Mouse (Mus musculus): ENCODE data around the gene Vsx2. TPM values are rescaled to one million over a fixed set of nuclear protein-coding genes. Genes with fewer than 3 reads are reported as not detected.
A peak's percentile ranks its signal among the peaks of the same experiment; 100 is the strongest.

The Vsx2 gene
- polyA plus RNA-seq, 1 experiment from 2014 or later = 5.4 TPM

- no peaks in the 10 kb centered on the region for H3K9me3 ChIP-seq
- WGBS = 39% methylated on average over 5 of the region's 5 CpGs
- ATAC-seq (ENCODE audit: low FRiP score) = no peak
- H3K9ac ChIP-seq = no peak overlapping the region
- no peak overlapping the region for H3K27ac ChIP-seq
- no peak overlapping the region for H3K4me2 ChIP-seq
- H3K27me3 ChIP-seq = peaks cover 57% of the 10 kb centered on the region
- peaks cover 6% of the 10 kb centered on the region for H3K4me1 ChIP-seq (replicated peaks)
- H3K4me3 ChIP-seq = no peak overlapping the region
- H3K36me3 ChIP-seq = no peaks in the 10 kb centered on the region
Observed at GRCm38 (mm10) chr12:84578440-84578770, 8.8 kb downstream of the Vsx2 start.

DNA sequence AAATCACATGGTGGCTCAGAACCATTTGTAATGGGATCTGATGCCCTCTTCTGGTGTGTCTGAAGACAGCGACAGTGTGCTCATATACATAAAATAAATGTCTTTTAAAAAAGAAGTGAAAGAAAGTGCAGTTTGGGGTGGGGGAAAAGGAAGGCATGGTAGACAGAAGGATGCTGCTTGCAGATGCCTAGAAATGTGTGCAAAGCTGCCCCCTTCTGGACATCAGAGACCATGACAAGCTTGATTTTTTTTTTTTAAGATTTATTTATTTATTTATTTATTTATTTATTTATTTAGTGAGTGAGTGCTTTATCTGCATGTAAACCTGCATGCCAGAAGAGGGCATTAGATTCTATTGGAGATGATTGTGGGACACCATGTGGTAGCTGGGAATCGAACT is 11.7 kb downstream of the Vsx2 start:
- Histone ChIP-seq H3K27ac (no peak overlapping the region), H3K4me3 (no peak overlapping the region), H3K9me3 (no peaks in the 10 kb centered on the region), H3K9ac (no peak overlapping the region), H3K4me2 (no peak overlapping the region), H3K27me3 (peaks cover 43% of the 10 kb centered on the region), H3K36me3 (no peaks in the 10 kb centered on the region), H3K4me1 (replicated peaks) (peaks cover 6% of the 10 kb centered on the region)
- no peak for ATAC-seq (ENCODE audit: low FRiP score)
- 95% methylated on average over 2 of the region's 2 CpGs for WGBS

DNA sequence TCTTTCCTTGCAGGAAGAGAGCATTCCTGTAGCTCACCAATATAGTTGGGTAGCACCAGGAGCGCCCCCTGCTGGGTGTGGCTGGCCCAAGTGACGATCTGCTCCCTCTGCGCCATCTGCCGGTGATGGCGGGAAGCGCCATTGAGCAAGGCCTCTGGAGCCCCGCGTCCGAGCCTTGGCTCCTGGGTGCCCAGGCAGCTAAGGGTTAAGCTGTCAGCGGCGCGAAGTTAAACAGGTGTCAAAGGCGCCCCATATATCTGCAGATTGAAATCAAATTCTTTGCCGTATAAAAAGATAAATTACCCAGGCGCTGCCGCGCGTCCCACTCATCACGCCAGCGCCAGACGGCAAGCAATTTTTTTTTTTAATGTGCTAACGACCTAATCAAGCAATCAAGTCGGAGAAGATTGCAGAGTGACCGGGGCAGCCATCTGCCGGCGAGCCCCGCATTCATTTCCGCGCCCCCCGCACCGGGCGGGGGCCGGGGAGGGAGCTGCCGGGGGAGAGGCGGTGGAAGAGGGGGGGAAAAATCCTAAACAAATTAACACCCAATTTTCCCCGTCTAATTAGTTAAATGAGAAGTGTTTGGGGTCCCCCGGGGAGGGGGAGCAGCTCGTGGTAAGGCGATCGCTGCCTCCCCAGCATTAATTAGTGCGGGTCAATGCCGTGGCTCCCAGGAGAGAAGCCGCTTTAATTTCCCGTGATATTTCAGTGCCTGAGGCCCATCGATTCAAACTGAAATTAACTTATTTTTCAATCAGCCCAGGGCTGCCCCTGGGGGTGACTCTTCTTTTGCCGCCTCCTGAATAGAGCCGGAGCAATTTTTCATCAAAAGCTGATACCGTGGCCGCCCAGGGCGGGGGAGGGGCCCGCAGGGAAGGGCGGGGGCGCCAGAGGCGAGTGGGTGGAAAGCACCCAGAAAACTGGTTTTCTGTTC is 20.5 kb downstream of the Vsx2 start:
- Histone ChIP-seq H3K9me3 (no peaks in the 10 kb centered on the region), H3K4me1 (replicated peaks) (peaks cover 17% of the 10 kb centered on the region), H3K36me3 (no peaks in the 10 kb centered on the region), H3K4me3 (peak overlapping the region; percentile 46), H3K27ac (peak overlapping the region; percentile 78), H3K4me2 (peak overlapping the region; percentile 75), H3K9ac (peak overlapping the region; percentile 73), H3K27me3 (peaks cover 31% of the 10 kb centered on the region)
- ATAC-seq (ENCODE audit: low FRiP score) = peak; percentile 68
- under 1% methylated on average over 53 of the region's 54 CpGs for WGBS

DNA sequence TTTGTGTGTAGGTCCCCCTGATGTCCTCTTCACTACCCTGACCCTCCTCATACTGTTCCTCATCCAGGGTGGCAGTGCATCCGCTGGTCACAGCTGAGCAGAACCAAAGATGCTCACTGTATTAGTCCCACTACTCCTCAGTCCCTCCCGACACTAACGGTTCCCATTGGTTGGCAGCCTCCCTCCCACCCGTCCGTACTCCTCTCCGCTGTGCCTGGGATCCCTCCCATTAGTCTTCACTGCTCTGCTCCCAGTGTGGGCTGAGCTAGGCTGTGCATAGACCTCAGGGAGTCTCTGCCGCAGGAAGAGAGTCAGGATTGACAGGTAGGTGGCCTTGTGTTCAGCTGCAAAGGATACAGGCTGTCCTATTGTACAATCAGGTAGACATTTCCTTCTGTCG is 28.8 kb downstream of the Vsx2 start:
- no peak overlapping the region for H3K9ac ChIP-seq
- no peak for ATAC-seq (ENCODE audit: low FRiP score)
- H3K4me2 ChIP-seq = no peak overlapping the region
- no peaks in the 10 kb centered on the region for H3K9me3 ChIP-seq
- H3K27me3 ChIP-seq = peaks cover 29% of the 10 kb centered on the region
- 20% methylated on average over 8 of the region's 8 CpGs for WGBS
- no peak overlapping the region for H3K27ac ChIP-seq
- H3K36me3 ChIP-seq = peaks cover 11% of the 10 kb centered on the region
- peaks cover 18% of the 10 kb centered on the region for H3K4me1 ChIP-seq (replicated peaks)
- no peak overlapping the region for H3K4me3 ChIP-seq

DNA sequence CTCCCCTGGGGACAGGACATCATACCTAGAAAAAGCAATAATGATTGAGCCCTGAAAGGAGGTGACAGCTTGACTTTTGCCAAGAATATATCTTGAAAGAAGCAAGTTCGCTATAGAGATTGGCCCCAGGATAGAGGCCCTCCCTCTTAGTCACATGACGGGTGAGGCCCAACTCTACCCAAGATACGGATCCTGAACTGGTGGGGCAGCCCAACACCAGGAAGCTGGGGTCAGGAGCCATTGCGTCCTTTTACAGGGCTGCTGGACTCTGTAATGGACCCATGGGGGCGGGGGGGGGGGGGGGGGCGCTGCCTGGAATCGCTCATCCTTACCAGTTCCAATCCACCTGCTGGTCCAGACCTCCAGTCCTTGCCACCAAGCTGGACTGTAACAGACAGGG is 34.4 kb downstream of the Vsx2 start:
- no peak overlapping the region for H3K27ac ChIP-seq
- ATAC-seq (ENCODE audit: low FRiP score) = no peak
- WGBS = 87% methylated on average over 6 of the region's 7 CpGs
- no peak overlapping the region for H3K4me2 ChIP-seq
- H3K4me3 ChIP-seq = no peak overlapping the region
- H3K9ac ChIP-seq = no peak overlapping the region
- peaks cover 41% of the 10 kb centered on the region for H3K36me3 ChIP-seq
- no peaks in the 10 kb centered on the region for H3K4me1 ChIP-seq (replicated peaks)
- H3K9me3 ChIP-seq = no peaks in the 10 kb centered on the region
- 0 out of 2 replicates have a peak, but pooled peaks cover 6% of the 10 kb centered on the region for H3K27me3 ChIP-seq

DNA sequence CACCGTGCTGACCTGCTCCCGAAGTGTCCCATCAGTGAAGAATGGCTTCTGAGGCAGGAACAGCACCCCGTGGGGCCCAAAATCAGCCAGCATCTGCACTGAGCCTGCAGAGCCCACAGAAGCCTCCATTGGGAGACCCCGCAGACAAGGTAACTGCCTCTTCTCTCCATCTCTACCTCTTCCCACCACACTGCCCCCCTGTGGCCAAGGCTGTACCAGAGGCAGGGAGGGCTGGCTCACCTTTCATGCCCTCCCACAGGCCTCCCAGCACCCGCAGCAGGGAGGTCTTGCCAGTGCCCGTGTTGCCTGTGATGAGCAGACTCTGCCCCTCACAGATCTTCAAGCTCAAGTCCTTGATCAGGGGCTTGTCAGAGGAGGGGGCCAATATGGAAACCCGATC is 36.3 kb downstream of the Vsx2 start:
- no peaks in the 10 kb centered on the region for H3K9me3 ChIP-seq
- 78% methylated on average over 7 of the region's 7 CpGs for WGBS
- no peak overlapping the region for H3K4me2 ChIP-seq
- H3K4me1 ChIP-seq (replicated peaks) = no peaks in the 10 kb centered on the region
- no peak overlapping the region for H3K4me3 ChIP-seq
- H3K9ac ChIP-seq = no peak overlapping the region
- no peak for ATAC-seq (ENCODE audit: low FRiP score)
- no peaks in the 10 kb centered on the region for H3K27me3 ChIP-seq
- no peak overlapping the region for H3K27ac ChIP-seq
- H3K36me3 ChIP-seq = peaks cover 43% of the 10 kb centered on the region

GRCm38 (mm10) chr12:84611718-84612117 is 42.2 kb downstream of the Vsx2 start:
- WGBS = 92% methylated on average over 10 of the region's 10 CpGs
- Histone ChIP-seq H3K4me2 (no peak overlapping the region), H3K27ac (no peak overlapping the region), H3K4me1 (replicated peaks) (peaks cover 2% of the 10 kb centered on the region; the same call in 1 of the 2 replicates), H3K4me3 (no peak overlapping the region), H3K27me3 (no peaks in the 10 kb centered on the region), H3K36me3 (peaks cover 23% of the 10 kb centered on the region), H3K9ac (no peak overlapping the region), H3K9me3 (no peaks in the 10 kb centered on the region)
- no peak for ATAC-seq (ENCODE audit: low FRiP score)

- 69% methylated on average over 8 of the region's 8 CpGs for WGBS
- H3K27ac ChIP-seq = no peak overlapping the region
- H3K4me1 ChIP-seq (replicated peaks) = peaks cover 2% of the 10 kb centered on the region; the same call in 1 of the 2 replicates
- no peak overlapping the region for H3K4me2 ChIP-seq
- no peak for ATAC-seq (ENCODE audit: low FRiP score)
- no peak overlapping the region for H3K9ac ChIP-seq
- H3K9me3 ChIP-seq = no peaks in the 10 kb centered on the region
- peaks cover 18% of the 10 kb centered on the region for H3K36me3 ChIP-seq
- H3K27me3 ChIP-seq = no peaks in the 10 kb centered on the region
- no peak overlapping the region for H3K4me3 ChIP-seq
Observed at GRCm38 (mm10) chr12:84612518-84612917, 43.0 kb downstream of the Vsx2 start.

DNA sequence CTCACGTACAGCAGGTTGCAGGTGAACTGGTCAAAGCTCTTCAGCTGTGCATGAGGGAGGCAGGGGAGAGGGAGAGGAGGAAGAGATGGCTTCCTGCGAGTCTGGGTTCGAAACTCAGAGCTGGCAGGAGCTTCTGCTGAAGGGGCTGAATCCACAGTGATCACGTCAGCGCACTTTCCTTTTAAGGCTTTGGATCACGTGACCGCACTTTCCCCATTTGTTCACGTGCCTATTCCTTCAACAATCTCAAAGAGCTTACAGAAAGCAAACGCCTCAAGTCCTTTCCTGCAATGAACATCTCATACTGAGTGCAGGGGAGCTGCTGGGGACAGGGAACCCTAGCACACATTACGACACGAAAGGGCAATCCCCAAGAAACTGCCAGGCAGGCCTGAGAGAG is 44.4 kb downstream of the Vsx2 start:
- no peak overlapping the region for H3K4me2 ChIP-seq
- peaks cover 9% of the 10 kb centered on the region for H3K36me3 ChIP-seq
- H3K4me3 ChIP-seq = no peak overlapping the region
- no peaks in the 10 kb centered on the region for H3K27me3 ChIP-seq
- 87% methylated on average over 11 of the region's 11 CpGs for WGBS
- no peak for ATAC-seq (ENCODE audit: low FRiP score)
- no peak overlapping the region for H3K9ac ChIP-seq
- H3K27ac ChIP-seq = no peak overlapping the region
- peaks cover 7% of the 10 kb centered on the region for H3K4me1 ChIP-seq (replicated peaks)
- no peaks in the 10 kb centered on the region for H3K9me3 ChIP-seq

DNA sequence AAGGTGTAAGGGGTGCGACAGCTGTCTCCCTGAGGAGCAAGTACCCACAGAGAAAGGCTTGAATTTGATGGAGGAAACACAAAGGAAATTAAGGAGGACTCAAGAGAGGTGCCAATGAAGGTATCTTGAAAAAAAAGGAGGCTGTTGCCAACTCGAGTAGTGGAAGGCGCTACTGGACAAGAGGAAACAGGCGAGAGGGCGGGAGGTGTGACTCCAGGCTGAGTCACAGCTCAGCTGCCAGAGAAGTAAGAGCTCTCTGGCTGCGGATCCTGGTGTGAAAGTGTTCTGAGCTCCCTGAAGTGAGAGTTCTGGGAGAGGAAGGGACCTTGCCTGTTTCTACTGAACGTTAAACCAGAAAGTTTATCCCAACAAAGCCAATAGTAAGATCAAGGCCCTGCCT is 45.0 kb downstream of the Vsx2 start:
- Histone ChIP-seq H3K9me3 (no peaks in the 10 kb centered on the region), H3K27ac (no peak overlapping the region), H3K4me3 (no peak overlapping the region), H3K36me3 (peaks cover 7% of the 10 kb centered on the region), H3K27me3 (no peaks in the 10 kb centered on the region), H3K9ac (no peak overlapping the region), H3K4me2 (no peak overlapping the region), H3K4me1 (replicated peaks) (peaks cover 7% of the 10 kb centered on the region)
- 82% methylated on average over 7 of the region's 7 CpGs for WGBS
- no peak for ATAC-seq (ENCODE audit: low FRiP score)

- WGBS = under 1% methylated on average over 34 of the region's 34 CpGs
- Histone ChIP-seq H3K4me1 (replicated peaks) (peaks cover 7% of the 10 kb centered on the region), H3K4me2 (peak within 1 kb of the TSS; percentile 63), H3K4me3 (peak within 1 kb of the TSS; percentile 66), H3K9me3 (no peaks in the 10 kb centered on the region), H3K27me3 (no peaks in the 10 kb centered on the region), H3K9ac (peak within 1 kb of the TSS; percentile 83), H3K36me3 (peaks cover 3% of the 10 kb centered on the region; the same call in 1 of the 2 replicates), H3K27ac (no peak within 1 kb of the TSS)
- ATAC-seq (ENCODE audit: low FRiP score) = peak; percentile 96
Observed at GRCm38 (mm10) chr12:84616977-84617630, 47.5 kb downstream of the Vsx2 start, which contains the start of gene Abcd4. Gene Abcd4, minus strand, starts transcription at chr12:84617413.

DNA sequence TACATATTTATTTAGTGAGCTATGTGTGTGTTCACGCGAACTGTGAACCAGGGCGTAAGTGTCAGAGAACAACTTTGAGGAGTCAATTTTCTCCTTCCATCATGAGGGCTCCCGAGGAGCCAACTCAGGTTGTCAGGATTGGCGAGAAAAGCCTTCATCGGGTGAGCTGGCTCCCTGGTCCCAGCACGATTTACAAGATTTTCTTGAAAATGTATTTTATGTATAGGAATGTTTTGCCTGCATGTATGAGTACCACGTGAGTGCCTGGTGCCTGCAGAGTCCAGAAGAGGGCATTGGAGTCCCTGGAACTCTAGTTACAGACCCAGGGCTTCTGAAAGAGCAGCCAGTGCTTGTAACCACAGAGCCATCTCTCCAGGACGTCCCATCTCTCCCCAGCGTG is 48.1 kb downstream of the Vsx2 start:
- Histone ChIP-seq H3K27me3 (no peaks in the 10 kb centered on the region), H3K36me3 (peaks cover 3% of the 10 kb centered on the region; the same call in 1 of the 2 replicates), H3K27ac (no peak overlapping the region), H3K4me1 (replicated peaks) (peaks cover 7% of the 10 kb centered on the region), H3K9ac (peak overlapping the region; percentile 14; the same call in 1 of the 2 replicates), H3K4me2 (peak overlapping the region; percentile 63), H3K9me3 (no peaks in the 10 kb centered on the region), H3K4me3 (peak overlapping the region; percentile 66)
- 11% methylated on average over 10 of the region's 10 CpGs for WGBS
- peak; percentile 43 for ATAC-seq (ENCODE audit: low FRiP score)
